Mouse (Mus musculus): Measurements from ENCODE around the gene Esrrb. TPM values are rescaled to one million over a fixed set of nuclear protein-coding genes. Genes with fewer than 3 reads are reported as not detected.

The Esrrb gene
- 0.34 and 0.44 TPM in 2 replicates for polyA plus RNA-seq (2015; fragmentation: Nextera tagmentation; extraction: Ambion mirVana)

GRCm38 (mm10) chr12:86360696-86361631, at the start of gene Esrrb:
TSS of gene Esrrb (plus strand) at chr12:86361117.
- Histone ChIP-seq H3K4me3 (replicated peaks) (no peak within 1 kb of the TSS), H3K9ac (no peak within 1 kb of the TSS), H3K27me3 (no peaks in the 10 kb centered on the region), H3K9me3 (replicated peaks) (no peaks in the 10 kb centered on the region), H3K27ac (replicated peaks) (no peak within 1 kb of the TSS), H3K4me1 (peaks cover 19% of the 10 kb centered on the region), H3K36me3 (no peaks in the 10 kb centered on the region), H3K4me2 (replicated peaks) (no peak within 1 kb of the TSS)
- 29% methylated on average over 22 of the region's 22 CpGs for WGBS
- ATAC-seq (ENCODE audit: insufficient number of reproducible peaks, low FRiP score, low TSS enrichment, low read depth), result no peak

GRCm38 (mm10) chr12:86320629-86321028, 40.3 kb upstream of the Esrrb start:
- Histone ChIP-seq H3K9ac (no peak overlapping the region), H3K9me3 (replicated peaks) (no peaks in the 10 kb centered on the region), H3K27ac (replicated peaks) (no peak overlapping the region), H3K4me2 (replicated peaks) (no peak overlapping the region), H3K36me3 (no peaks in the 10 kb centered on the region), H3K4me3 (replicated peaks) (no peak overlapping the region), H3K27me3 (no peaks in the 10 kb centered on the region), H3K4me1 (no peaks in the 10 kb centered on the region)
- no peak for ATAC-seq (ENCODE audit: insufficient number of reproducible peaks, low FRiP score, low TSS enrichment, low read depth)
- WGBS, result 14% methylated on average over 12 of the region's 12 CpGs

- H3K4me2 ChIP-seq (replicated peaks), result no peak overlapping the region
- H3K36me3 ChIP-seq, result no peaks in the 10 kb centered on the region
- WGBS, result 45% methylated on average over 3 of the region's 3 CpGs
- no peaks in the 10 kb centered on the region for H3K27me3 ChIP-seq
- H3K9me3 ChIP-seq (replicated peaks), result no peaks in the 10 kb centered on the region
- no peak overlapping the region for H3K9ac ChIP-seq
- no peak overlapping the region for H3K27ac ChIP-seq (replicated peaks)
- no peaks in the 10 kb centered on the region for H3K4me1 ChIP-seq
- no peak overlapping the region for H3K4me3 ChIP-seq (replicated peaks)
- no peak for ATAC-seq (ENCODE audit: insufficient number of reproducible peaks, low FRiP score, low TSS enrichment, low read depth)
Measured at GRCm38 (mm10) chr12:86324297-86324696, 36.6 kb upstream of the Esrrb start.

GRCm38 (mm10) chr12:86329813-86330212, 31.1 kb upstream of the Esrrb start:
- H3K4me3 ChIP-seq (replicated peaks), result no peak overlapping the region
- no peak for ATAC-seq (ENCODE audit: insufficient number of reproducible peaks, low FRiP score, low TSS enrichment, low read depth)
- no peak overlapping the region for H3K4me2 ChIP-seq (replicated peaks)
- H3K9ac ChIP-seq, result no peak overlapping the region
- 51% methylated on average over 4 of the region's 4 CpGs for WGBS
- no peaks in the 10 kb centered on the region for H3K27me3 ChIP-seq
- H3K27ac ChIP-seq (replicated peaks), result no peak overlapping the region
- H3K36me3 ChIP-seq, result no peaks in the 10 kb centered on the region
- H3K9me3 ChIP-seq (replicated peaks), result no peaks in the 10 kb centered on the region
- no peaks in the 10 kb centered on the region for H3K4me1 ChIP-seq

- no peaks in the 10 kb centered on the region for H3K4me1 ChIP-seq
- H3K4me2 ChIP-seq (replicated peaks), result no peak overlapping the region
- H3K36me3 ChIP-seq, result no peaks in the 10 kb centered on the region
- H3K27ac ChIP-seq (replicated peaks), result no peak overlapping the region
- no peaks in the 10 kb centered on the region for H3K9me3 ChIP-seq (replicated peaks)
- H3K4me3 ChIP-seq (replicated peaks), result no peak overlapping the region
- H3K9ac ChIP-seq, result no peak overlapping the region
- WGBS, result 85% methylated on average over 9 of the region's 9 CpGs
- ATAC-seq (ENCODE audit: insufficient number of reproducible peaks, low FRiP score, low TSS enrichment, low read depth), result no peak
- H3K27me3 ChIP-seq, result no peaks in the 10 kb centered on the region
Measured at GRCm38 (mm10) chr12:86330684-86331083, 30.2 kb upstream of the Esrrb start.

- Histone ChIP-seq H3K9ac (no peak overlapping the region), H3K4me1 (no peaks in the 10 kb centered on the region), H3K27ac (replicated peaks) (no peak overlapping the region), H3K27me3 (no peaks in the 10 kb centered on the region), H3K4me2 (replicated peaks) (no peak overlapping the region), H3K36me3 (no peaks in the 10 kb centered on the region), H3K9me3 (replicated peaks) (no peaks in the 10 kb centered on the region), H3K4me3 (replicated peaks) (no peak overlapping the region)
- no peak for ATAC-seq (ENCODE audit: insufficient number of reproducible peaks, low FRiP score, low TSS enrichment, low read depth)
- 74% methylated on average over 10 of the region's 10 CpGs for WGBS
Measured at GRCm38 (mm10) chr12:86331248-86331647, 29.7 kb upstream of the Esrrb start.

GRCm38 (mm10) chr12:86336209-86336608, 24.7 kb upstream of the Esrrb start:
- Histone ChIP-seq H3K4me2 (replicated peaks) (no peak overlapping the region), H3K9ac (no peak overlapping the region), H3K9me3 (replicated peaks) (no peaks in the 10 kb centered on the region), H3K4me1 (no peaks in the 10 kb centered on the region), H3K36me3 (no peaks in the 10 kb centered on the region), H3K4me3 (replicated peaks) (no peak overlapping the region), H3K27me3 (no peaks in the 10 kb centered on the region), H3K27ac (replicated peaks) (no peak overlapping the region)
- 90% methylated on average over 3 of the region's 3 CpGs for WGBS
- ATAC-seq (ENCODE audit: insufficient number of reproducible peaks, low FRiP score, low TSS enrichment, low read depth), result no peak

DNA sequence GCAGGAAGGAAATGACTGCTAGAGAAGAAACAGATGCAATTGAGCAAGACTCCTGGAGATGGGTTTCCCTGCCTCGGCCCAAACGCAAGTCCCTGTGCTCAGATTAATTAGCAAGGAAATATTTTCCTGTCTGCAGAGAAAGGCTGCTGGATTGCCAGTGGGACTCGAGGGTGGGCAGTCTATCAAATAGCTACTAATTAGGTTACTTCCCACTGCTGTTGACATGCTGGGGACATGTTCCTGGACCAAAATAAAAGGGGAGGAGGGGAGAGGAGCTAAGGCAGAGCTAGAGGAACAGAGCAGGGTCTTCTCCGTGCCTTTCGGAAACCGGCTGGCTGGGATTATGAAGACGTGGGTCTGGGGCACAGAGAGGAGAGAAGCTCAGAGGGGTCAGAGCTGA, 24.0 kb upstream of the Esrrb start:
- 38% methylated on average over 7 of the region's 7 CpGs for WGBS

GRCm38 (mm10) chr12:86349477-86349876, 11.4 kb upstream of the Esrrb start:
- WGBS, result 78% methylated on average over 8 of the region's 8 CpGs
- ATAC-seq (ENCODE audit: insufficient number of reproducible peaks, low FRiP score, low TSS enrichment, low read depth), result no peak
- H3K9me3 ChIP-seq (replicated peaks), result no peaks in the 10 kb centered on the region

More for the DNA sequence above, 24.0 kb upstream of the Esrrb start:
- no peak overlapping the region for H3K4me2 ChIP-seq (replicated peaks)
- H3K9ac ChIP-seq, result no peak overlapping the region
- no peaks in the 10 kb centered on the region for H3K4me1 ChIP-seq
- H3K36me3 ChIP-seq, result no peaks in the 10 kb centered on the region
- ATAC-seq (ENCODE audit: insufficient number of reproducible peaks, low FRiP score, low TSS enrichment, low read depth), result no peak
- H3K27ac ChIP-seq (replicated peaks), result no peak overlapping the region
- no peaks in the 10 kb centered on the region for H3K9me3 ChIP-seq (replicated peaks)
- no peak overlapping the region for H3K4me3 ChIP-seq (replicated peaks)
- no peaks in the 10 kb centered on the region for H3K27me3 ChIP-seq

GRCm38 (mm10) chr12:86359406-86359805, 1.5 kb upstream of the Esrrb start:
- Histone ChIP-seq H3K4me2 (replicated peaks) (no peak overlapping the region), H3K4me3 (replicated peaks) (no peak overlapping the region), H3K4me1 (peaks cover 19% of the 10 kb centered on the region), H3K27ac (replicated peaks) (no peak overlapping the region), H3K36me3 (no peaks in the 10 kb centered on the region), H3K9me3 (replicated peaks) (no peaks in the 10 kb centered on the region), H3K27me3 (no peaks in the 10 kb centered on the region), H3K9ac (no peak overlapping the region)
- no peak for ATAC-seq (ENCODE audit: insufficient number of reproducible peaks, low FRiP score, low TSS enrichment, low read depth)
- 46% methylated on average over 6 of the region's 6 CpGs for WGBS

More at GRCm38 (mm10) chr12:86349477-86349876, 11.4 kb upstream of the Esrrb start:
- Histone ChIP-seq H3K27ac (replicated peaks) (no peak overlapping the region), H3K4me3 (replicated peaks) (no peak overlapping the region), H3K36me3 (no peaks in the 10 kb centered on the region), H3K4me2 (replicated peaks) (no peak overlapping the region), H3K9ac (no peak overlapping the region), H3K27me3 (no peaks in the 10 kb centered on the region), H3K4me1 (no peaks in the 10 kb centered on the region)

DNA sequence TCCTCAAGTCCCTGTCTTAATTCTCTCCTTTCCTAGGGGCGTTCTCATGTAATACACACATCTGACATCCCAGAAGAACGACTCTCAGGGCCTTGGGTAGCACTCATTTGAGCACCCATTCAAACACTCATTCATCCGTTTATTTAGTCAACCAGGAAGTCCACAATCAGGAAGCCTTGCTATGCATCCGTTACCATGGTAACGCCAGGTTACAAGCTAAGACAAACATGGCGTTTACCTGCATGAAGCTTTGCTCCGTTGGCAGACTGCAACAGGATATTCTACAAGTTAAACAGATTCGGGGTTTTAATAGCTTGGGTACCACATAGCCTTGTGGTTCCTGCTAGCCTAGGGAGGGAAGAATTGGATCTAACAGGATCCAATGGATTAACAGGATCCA, 1.0 kb upstream of the Esrrb start:
- Histone ChIP-seq H3K9me3 (replicated peaks) (no peaks in the 10 kb centered on the region), H3K4me3 (replicated peaks) (no peak overlapping the region), H3K27ac (replicated peaks) (no peak overlapping the region), H3K4me2 (replicated peaks) (no peak overlapping the region), H3K4me1 (peaks cover 19% of the 10 kb centered on the region), H3K27me3 (no peaks in the 10 kb centered on the region), H3K36me3 (no peaks in the 10 kb centered on the region), H3K9ac (no peak overlapping the region)
- WGBS, result 78% methylated on average over 8 of the region's 8 CpGs
- ATAC-seq (ENCODE audit: insufficient number of reproducible peaks, low FRiP score, low TSS enrichment, low read depth), result no peak

GRCm38 (mm10) chr12:86364285-86364684, 3.4 kb downstream of the Esrrb start:
- ATAC-seq (ENCODE audit: insufficient number of reproducible peaks, low FRiP score, low TSS enrichment, low read depth), result no peak
- no peak overlapping the region for H3K27ac ChIP-seq (replicated peaks)
- H3K36me3 ChIP-seq, result no peaks in the 10 kb centered on the region
- H3K4me3 ChIP-seq (replicated peaks), result no peak overlapping the region
- H3K4me2 ChIP-seq (replicated peaks), result no peak overlapping the region
- peaks cover 19% of the 10 kb centered on the region for H3K4me1 ChIP-seq
- H3K27me3 ChIP-seq, result peaks cover 5% of the 10 kb centered on the region; the same call in 1 of the 2 replicates
- 9% methylated on average over 5 of the region's 5 CpGs for WGBS
- no peaks in the 10 kb centered on the region for H3K9me3 ChIP-seq (replicated peaks)
- H3K9ac ChIP-seq, result no peak overlapping the region

All from embryonic facial prominence, embryonic 15.5 days (tissue).